Mouse (Mus musculus) yolk sac, embryonic 10.5 days (tissue): ENCODE measurements around the gene Clec1b.
A peak's percentile ranks its signal among the peaks of the same experiment; 100 is the strongest.

Experiments
- DNase-seq: peaks from one replicate; pipeline ENCODE4 v3.0.0-alpha.2; 2017; ENCODE audit warnings: low spot score

Gene Clec1b

GRCm38 (mm10) chr6:129396997-129397396 lies at the start of gene Clec1b:
TSS of gene Clec1b (plus strand) at chr6:129397297.
- no peak for DNase-seq

DNA sequence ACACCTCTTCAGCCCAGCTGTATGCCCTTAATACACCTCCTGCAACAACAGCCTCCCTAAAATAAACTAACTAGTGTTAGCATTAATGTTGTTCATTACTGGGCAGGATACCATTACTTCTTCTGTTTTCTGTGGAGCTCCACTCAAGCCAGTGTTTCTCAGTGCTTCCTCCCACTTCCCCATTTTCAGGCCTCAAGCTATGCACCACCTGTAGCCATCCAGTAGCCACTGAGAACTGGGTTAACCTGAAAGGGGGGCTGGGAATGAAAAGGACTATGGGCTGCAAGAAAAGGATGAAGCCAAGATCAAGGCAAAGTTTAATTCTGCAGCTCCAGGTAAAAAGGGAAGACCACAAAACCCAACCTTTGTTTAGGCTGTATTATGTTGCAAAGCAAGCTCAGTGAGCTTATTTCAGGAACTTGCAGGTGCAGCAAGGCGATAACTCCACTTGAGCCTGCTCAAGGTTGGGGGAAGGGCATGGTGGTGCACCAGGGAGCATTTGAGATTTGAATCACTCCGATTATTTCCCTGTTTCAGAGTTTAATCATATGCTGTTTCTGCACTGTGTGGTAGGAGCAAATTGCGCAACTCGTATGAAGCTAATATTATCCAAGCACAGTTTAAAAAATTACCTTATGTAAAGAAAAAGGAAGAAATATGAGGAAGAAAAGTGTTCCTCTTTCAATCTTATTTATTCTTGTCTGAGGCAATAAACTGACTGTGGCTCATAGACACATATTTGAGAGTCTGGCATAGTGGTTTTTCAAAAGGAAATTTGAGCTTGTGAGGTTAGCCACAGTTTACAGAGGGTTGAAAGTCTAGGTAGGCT lies 47.4 kb upstream of the Clec1b start:
- no peak for DNase-seq

GRCm38 (mm10) chr6:129351091-129351490 lies 46.0 kb upstream of the Clec1b start:
- no peak for DNase-seq

- no peak for DNase-seq
Observed at GRCm38 (mm10) chr6:129355774-129356173, 41.3 kb upstream of the Clec1b start.

GRCm38 (mm10) chr6:129356430-129356829 lies 40.7 kb upstream of the Clec1b start:
- DNase-seq: no peak

DNA sequence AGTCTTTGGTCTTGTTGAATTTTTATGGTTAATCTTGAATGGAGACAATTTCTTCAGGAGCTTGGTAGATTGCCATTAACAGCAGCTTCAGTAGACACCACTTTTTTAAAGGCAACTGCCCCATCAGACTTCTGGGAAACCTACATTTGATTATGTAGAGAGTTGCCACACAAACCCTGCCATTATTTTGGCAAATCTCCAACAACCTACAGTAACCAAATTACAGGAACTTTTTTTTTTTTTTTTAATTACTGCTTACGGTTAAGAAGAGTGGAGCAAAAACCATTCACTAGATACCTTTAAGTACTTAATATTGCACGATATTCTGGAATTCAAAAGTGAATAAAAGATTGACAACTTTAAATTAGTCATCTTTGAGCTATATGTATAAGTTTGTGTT lies 37.6 kb upstream of the Clec1b start:
- no peak for DNase-seq

DNA sequence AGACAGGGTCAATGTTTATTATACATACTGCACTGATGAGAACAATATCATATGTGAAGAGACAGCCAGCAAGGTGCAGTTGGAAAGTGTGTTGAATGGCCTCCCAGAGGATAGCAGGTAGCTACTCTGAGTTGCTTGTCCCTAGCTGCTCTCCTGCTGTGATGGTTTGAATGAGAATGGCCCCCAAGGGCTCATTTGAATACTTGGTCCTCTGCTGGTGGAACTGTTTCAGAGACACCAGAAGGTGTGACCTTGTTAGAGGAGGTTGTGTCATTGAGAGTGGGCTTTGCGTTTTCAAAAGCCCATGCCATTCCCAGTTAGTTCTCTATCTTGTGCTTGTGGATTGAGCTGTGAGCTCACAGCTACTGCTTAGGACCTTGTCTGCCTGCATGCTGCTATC lies 33.2 kb upstream of the Clec1b start:
- DNase-seq: no peak

DNA sequence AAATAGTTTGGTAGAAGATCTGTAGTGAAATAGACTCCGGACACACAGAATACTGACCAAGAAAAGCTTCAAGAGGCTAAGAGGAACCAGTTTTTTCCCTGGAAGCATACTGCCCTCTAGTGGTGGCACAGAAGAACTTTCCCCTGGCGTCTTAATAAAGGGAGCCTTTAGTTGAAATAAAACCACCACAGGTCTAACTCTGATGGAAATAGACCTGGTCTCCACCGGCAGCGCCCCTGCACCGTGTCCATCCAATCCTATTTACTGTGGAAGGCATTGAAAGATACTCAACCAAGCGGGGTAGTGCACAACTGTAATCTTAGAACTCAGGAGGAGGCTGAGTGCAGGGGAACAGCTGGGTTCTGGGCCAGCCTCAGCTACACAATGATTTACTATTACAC lies 31.1 kb upstream of the Clec1b start:
- DNase-seq: peak; percentile 20

GRCm38 (mm10) chr6:129369374-129370132 lies 27.5 kb upstream of the Clec1b start:
- DNase-seq: no peak

DNA sequence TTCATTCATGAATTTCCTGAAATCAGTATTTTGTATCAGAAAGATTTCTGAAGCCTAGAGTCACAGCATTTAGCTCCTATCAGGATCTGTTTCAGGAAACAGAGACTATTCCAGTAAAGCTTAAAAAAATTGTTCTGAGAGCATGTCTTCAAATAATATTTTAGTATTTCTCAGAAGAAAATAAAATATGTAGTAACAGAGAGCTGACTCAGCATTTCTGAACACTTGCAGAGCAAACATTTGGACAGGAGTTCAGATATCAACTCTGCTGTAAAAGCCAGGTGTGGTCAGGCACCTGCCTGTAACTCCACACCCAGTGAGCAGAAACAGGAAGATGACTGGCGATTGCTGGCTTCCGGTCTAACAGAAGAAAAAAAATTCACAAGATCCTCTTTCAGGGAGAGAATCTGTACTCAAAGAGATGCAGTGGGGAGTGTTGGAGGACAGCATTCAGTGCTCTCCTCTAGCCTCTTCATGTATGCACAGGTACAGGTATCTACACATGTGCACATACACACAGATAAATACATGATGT lies 22.1 kb upstream of the Clec1b start:
- DNase-seq: no peak

DNA sequence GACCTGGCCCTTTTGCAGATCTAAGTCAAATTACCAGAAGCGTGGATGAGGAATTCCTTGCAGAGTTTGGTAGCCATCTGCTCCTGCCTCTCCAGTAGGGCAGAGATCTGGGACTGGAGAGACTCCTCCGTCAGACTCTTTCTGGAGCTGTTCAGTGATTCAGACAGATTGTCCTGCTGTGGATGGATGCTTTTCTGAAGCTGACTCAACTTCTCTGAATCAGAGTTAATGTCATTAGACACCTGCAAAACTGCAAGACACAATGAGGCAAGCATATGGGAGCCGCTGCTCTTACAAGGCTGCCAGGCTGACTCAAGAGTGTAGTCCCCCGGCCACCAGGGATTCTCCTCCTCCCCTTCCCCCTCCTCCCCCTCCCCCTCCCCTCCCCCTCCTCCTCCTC lies 16.6 kb upstream of the Clec1b start:
- DNase-seq: no peak

- DNase-seq: no peak
Observed at GRCm38 (mm10) chr6:129381736-129382135, 15.4 kb upstream of the Clec1b start.

- DNase-seq: no peak
Observed at GRCm38 (mm10) chr6:129383466-129383865, 13.6 kb upstream of the Clec1b start.

- DNase-seq: no peak
Observed at GRCm38 (mm10) chr6:129385000-129385399, 12.1 kb upstream of the Clec1b start.

GRCm38 (mm10) chr6:129385774-129386173 lies 11.3 kb upstream of the Clec1b start, which contains the start of gene Clec12b:
TSS of gene Clec12b (minus strand) at chr6:129385874.
- no peak for DNase-seq

DNA sequence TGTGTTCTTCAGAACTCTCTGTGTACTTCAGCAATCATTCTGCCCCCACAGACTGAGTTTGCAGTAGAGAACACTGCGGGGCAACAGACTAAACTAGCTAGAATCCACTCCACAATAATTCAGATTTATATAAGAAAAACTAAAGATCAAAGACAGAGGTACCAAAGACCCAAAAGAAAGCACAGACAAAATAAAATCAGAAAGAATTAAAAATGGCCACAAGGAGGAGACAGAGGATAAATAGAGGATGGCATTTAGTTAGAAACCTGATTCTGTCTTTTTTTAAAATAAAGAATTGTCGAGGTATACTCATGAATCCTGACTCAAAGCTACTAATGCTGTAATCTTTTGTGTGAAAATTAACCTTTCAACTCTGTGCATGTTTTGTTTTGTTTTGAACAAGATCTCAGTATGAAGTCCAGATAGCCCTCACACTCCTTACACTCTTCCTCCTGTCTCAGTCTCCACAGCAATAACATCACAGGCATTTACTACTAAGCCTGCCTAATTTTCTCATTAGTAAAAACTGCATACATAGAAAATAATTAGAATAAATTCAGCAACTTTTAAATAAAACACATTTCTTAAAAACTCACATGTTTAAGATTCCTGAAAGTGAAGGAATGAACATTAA lies 3.9 kb upstream of the Clec1b start:
- no peak for DNase-seq

GRCm38 (mm10) chr6:129393732-129394131 lies 3.4 kb upstream of the Clec1b start:
- no peak for DNase-seq

- no peak for DNase-seq
Observed at GRCm38 (mm10) chr6:129399945-129400344, 2.8 kb downstream of the Clec1b start.

GRCm38 (mm10) chr6:129402404-129402803 lies 5.3 kb downstream of the Clec1b start:
- no peak for DNase-seq

GRCm38 (mm10) chr6:129403391-129403790 lies 6.3 kb downstream of the Clec1b start:
- DNase-seq: no peak

DNA sequence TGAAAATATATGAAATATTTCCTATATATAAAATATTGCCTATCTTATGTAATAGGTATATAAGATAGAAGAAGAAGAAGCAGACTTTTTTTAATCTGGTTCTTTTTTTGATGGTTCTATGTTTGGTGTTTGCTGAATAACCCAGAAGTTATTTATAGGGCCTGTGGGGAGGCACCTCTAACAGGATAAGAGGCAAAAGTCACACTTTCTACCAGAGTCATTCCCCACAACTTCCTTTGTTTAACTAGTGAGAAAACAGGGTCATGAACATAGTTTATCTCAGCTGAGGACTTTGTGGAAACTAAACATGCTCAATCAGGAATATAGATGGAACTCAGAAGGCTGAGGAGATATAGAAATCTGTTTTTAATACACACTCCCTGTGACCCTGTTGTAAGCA lies 8.9 kb downstream of the Clec1b start:
- DNase-seq: no peak

GRCm38 (mm10) chr6:129407324-129407723 lies 10.2 kb downstream of the Clec1b start:
- DNase-seq: peak; percentile 7

GRCm38 (mm10) chr6:129408562-129408961 lies 11.5 kb downstream of the Clec1b start, which contains the start of gene Clec9a:
TSS of gene Clec9a (plus strand) at chr6:129408862.
- DNase-seq: no peak
